Mouse (Mus musculus): ENCODE measurements around the gene Pan3. TPM values are rescaled to one million over a fixed set of nuclear protein-coding genes. Genes with fewer than 3 reads are reported as not detected.

The Pan3 gene
- polyA plus RNA-seq, 1 experiment from 2014 or later: 61.5 TPM

DNA sequence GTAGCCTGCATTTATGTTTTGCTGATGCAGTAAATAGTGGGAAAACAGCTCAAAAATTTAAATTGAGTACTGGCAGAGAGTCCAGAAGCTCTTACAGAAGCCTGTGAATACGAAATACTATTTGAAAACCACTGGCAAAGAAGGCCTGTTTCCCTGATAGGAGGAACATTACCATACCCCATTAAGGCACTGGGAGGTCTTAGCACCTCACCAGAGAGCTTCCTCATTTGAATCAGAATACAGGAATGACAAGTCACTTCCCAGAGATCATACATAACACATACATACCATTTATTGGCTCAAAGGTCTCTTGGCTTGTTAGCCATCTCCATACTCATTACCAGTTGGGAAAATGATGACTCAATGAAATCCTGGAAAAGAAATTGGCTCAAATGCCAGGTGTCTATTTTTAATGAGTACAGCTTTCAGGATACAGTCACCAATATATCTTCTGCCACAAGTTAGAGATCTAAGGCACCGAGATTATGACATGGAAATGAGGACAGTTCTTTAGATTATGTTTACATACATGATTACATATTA, 71.6 kb downstream of the Pan3 start:
- Histone ChIP-seq H3K9ac (ENCODE audit: low read length) (no peak overlapping the region), H3K9me3 (replicated peaks; ENCODE audit: control insufficient read depth, low read length) (no peaks in the 10 kb centered on the region), H3K36me3 (ENCODE audit: control insufficient read depth, insufficient read depth, low read length) (no peaks in the 10 kb centered on the region), H3K4me3 (replicated peaks; ENCODE audit: low read length) (no peak overlapping the region), H3K4me2 (ENCODE audit: low read depth, low read length) (no peak overlapping the region), H3K4me1 (ENCODE audit: control insufficient read depth, insufficient read depth, low read length) (no peaks in the 10 kb centered on the region), H3K27ac (ENCODE audit: low read length) (no peak overlapping the region), H3K27me3 (ENCODE audit: control insufficient read depth, insufficient read depth, low read length) (no peaks in the 10 kb centered on the region)
- 79% methylated on average over 2 of the region's 2 CpGs for WGBS
- ATAC-seq (ENCODE audit: insufficient read depth, low FRiP score): no peak

DNA sequence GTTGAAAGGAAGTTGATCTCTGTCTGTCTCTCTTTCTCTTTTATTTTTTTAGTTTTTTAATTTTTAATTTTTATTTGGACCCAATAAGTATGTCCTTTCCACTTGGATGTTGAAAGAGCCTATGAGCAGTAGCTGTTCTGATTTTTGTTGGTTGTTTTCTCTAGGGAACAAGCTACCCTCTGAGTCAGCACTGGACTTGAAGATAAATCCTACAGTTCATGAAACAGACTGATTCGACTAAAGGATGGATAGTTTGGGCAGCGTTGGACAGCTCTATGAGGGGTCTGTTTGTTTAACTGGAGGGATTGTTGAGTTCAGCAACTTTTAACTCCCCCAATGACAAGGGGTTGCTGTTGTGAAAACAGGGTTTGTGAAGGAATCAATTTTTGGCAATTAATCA, 73.0 kb downstream of the Pan3 start:
- H3K27ac ChIP-seq (ENCODE audit: low read length): no peak overlapping the region
- no peak overlapping the region for H3K4me3 ChIP-seq (replicated peaks; ENCODE audit: low read length)
- ATAC-seq (ENCODE audit: insufficient read depth, low FRiP score): no peak
- H3K9ac ChIP-seq (ENCODE audit: low read length): no peak overlapping the region
- H3K9me3 ChIP-seq (replicated peaks; ENCODE audit: control insufficient read depth, low read length): no peaks in the 10 kb centered on the region
- H3K27me3 ChIP-seq (ENCODE audit: control insufficient read depth, insufficient read depth, low read length): no peaks in the 10 kb centered on the region
- H3K36me3 ChIP-seq (ENCODE audit: control insufficient read depth, insufficient read depth, low read length): no peaks in the 10 kb centered on the region
- WGBS: 63% methylated on average over 2 of the region's 2 CpGs
- H3K4me2 ChIP-seq (ENCODE audit: low read depth, low read length): no peak overlapping the region
- no peaks in the 10 kb centered on the region for H3K4me1 ChIP-seq (ENCODE audit: control insufficient read depth, insufficient read depth, low read length)

DNA sequence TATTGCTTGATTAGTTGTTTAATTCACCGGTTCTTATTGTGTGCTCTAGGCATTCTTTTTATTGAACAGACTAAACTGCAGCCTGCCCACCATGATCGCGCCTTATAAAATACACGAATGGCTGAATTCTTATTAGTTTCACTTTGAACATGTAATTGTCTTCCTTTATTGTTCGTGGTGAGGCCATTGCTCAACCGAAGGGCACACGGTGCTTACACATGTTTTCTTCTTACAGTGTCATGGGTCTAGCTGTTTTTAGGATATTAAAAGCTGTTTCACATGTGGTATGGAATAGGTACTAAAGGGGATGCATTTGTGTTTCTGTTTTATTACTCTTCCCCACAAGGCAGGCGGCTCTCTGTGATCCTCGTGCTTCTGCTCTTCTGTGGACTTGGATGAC, 81.4 kb downstream of the Pan3 start:
- no peak for ATAC-seq (ENCODE audit: insufficient read depth, low FRiP score)

DNA sequence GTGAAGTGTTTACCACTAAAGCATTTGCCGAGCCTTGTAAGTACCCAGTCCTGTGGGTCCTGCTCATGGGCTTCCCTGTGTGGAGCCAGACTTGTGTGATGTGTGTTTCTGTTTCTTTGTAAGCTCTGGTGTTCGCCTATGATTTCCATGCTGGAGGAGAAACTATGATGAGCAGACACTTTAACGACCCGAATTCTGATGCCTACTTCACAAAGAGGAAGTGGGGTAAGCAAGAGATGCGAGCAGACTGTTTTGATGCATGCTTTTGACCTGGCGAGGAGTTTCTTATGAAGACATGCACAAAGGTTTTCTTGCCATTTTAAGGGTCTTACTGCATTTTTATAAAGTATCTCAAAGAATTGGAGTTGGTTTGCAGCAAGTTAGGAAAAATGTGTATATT, 97.0 kb downstream of the Pan3 start:
- H3K9me3 ChIP-seq (replicated peaks; ENCODE audit: control insufficient read depth, low read length): no peaks in the 10 kb centered on the region
- H3K4me2 ChIP-seq (ENCODE audit: low read depth, low read length): no peak overlapping the region
- 88% methylated on average over 6 of the region's 6 CpGs for WGBS
- H3K27me3 ChIP-seq (ENCODE audit: control insufficient read depth, insufficient read depth, low read length): no peaks in the 10 kb centered on the region
- H3K4me1 ChIP-seq (ENCODE audit: control insufficient read depth, insufficient read depth, low read length): no peaks in the 10 kb centered on the region
- peaks cover 12% of the 10 kb centered on the region; the same call in 1 of the 2 replicates for H3K36me3 ChIP-seq (ENCODE audit: control insufficient read depth, insufficient read depth, low read length)
- no peak overlapping the region for H3K27ac ChIP-seq (ENCODE audit: low read length)
- ATAC-seq (ENCODE audit: insufficient read depth, low FRiP score): no peak
- H3K9ac ChIP-seq (ENCODE audit: low read length): no peak overlapping the region
- no peak overlapping the region for H3K4me3 ChIP-seq (replicated peaks; ENCODE audit: low read length)

More for the DNA sequence above, 81.4 kb downstream of the Pan3 start:
- Histone ChIP-seq H3K27ac (ENCODE audit: low read length) (no peak overlapping the region), H3K9ac (ENCODE audit: low read length) (no peak overlapping the region), H3K4me1 (ENCODE audit: control insufficient read depth, insufficient read depth, low read length) (no peaks in the 10 kb centered on the region), H3K9me3 (replicated peaks; ENCODE audit: control insufficient read depth, low read length) (no peaks in the 10 kb centered on the region), H3K27me3 (ENCODE audit: control insufficient read depth, insufficient read depth, low read length) (no peaks in the 10 kb centered on the region), H3K36me3 (ENCODE audit: control insufficient read depth, insufficient read depth, low read length) (no peaks in the 10 kb centered on the region), H3K4me2 (ENCODE audit: low read depth, low read length) (no peak overlapping the region), H3K4me3 (replicated peaks; ENCODE audit: low read length) (no peak overlapping the region)
- WGBS: 90% methylated on average over 9 of the region's 9 CpGs

DNA sequence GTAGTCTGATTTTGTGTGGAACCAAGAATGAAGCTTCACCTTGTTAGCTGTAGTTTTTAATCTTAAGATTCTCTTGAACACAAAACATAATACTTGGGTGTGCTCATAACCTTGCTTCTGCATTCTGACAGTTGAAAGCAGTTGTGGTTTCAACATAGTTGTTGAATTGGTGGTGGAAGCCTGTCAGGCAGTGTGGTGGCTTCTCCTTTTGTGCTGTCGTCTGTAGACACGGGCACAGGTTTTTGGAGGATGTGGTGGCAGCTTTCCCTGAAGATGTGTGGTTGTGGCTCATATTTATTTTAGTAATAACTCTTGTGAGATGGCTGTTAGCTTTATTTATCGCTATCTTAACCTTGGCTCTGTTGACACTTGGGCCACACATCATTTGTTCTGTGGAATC, 97.8 kb downstream of the Pan3 start:
- Histone ChIP-seq H3K27me3 (ENCODE audit: control insufficient read depth, insufficient read depth, low read length) (no peaks in the 10 kb centered on the region), H3K4me1 (ENCODE audit: control insufficient read depth, insufficient read depth, low read length) (no peaks in the 10 kb centered on the region), H3K4me2 (ENCODE audit: low read depth, low read length) (no peak overlapping the region), H3K27ac (ENCODE audit: low read length) (no peak overlapping the region), H3K4me3 (replicated peaks; ENCODE audit: low read length) (no peak overlapping the region), H3K36me3 (ENCODE audit: control insufficient read depth, insufficient read depth, low read length) (peaks cover 7% of the 10 kb centered on the region; the same call in 1 of the 2 replicates), H3K9ac (ENCODE audit: low read length) (no peak overlapping the region), H3K9me3 (replicated peaks; ENCODE audit: control insufficient read depth, low read length) (no peaks in the 10 kb centered on the region)
- WGBS: 76% methylated on average over 3 of the region's 3 CpGs
- no peak for ATAC-seq (ENCODE audit: insufficient read depth, low FRiP score)

DNA sequence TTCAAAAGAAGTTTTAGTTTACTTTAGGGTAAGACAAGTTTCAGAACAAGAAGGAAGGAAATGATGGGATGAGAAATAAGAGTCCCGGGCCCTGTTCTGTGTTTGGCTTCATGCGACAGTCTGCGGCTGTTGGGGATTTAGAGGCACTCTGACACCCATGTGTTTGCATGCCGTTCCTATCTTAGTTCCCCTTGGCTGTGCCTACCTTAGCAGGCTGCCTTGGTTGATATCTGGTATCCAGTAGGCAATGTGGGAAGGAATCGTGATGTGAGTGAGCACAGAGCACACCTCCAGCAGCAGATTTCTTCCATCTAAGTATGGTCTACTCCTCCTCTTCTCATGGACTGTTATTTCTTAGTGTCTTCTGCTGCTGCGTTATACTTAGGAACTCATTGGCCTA, 102.1 kb downstream of the Pan3 start:
- WGBS: 79% methylated on average over 6 of the region's 6 CpGs
- Histone ChIP-seq H3K9me3 (replicated peaks; ENCODE audit: control insufficient read depth, low read length) (no peaks in the 10 kb centered on the region), H3K27ac (ENCODE audit: low read length) (no peak overlapping the region), H3K27me3 (ENCODE audit: control insufficient read depth, insufficient read depth, low read length) (no peaks in the 10 kb centered on the region), H3K4me3 (replicated peaks; ENCODE audit: low read length) (no peak overlapping the region), H3K4me1 (ENCODE audit: control insufficient read depth, insufficient read depth, low read length) (no peaks in the 10 kb centered on the region), H3K4me2 (ENCODE audit: low read depth, low read length) (no peak overlapping the region), H3K36me3 (ENCODE audit: control insufficient read depth, insufficient read depth, low read length) (no peaks in the 10 kb centered on the region; the same call in 1 of the 2 replicates), H3K9ac (ENCODE audit: low read length) (no peak overlapping the region)
- ATAC-seq (ENCODE audit: insufficient read depth, low FRiP score): no peak

DNA sequence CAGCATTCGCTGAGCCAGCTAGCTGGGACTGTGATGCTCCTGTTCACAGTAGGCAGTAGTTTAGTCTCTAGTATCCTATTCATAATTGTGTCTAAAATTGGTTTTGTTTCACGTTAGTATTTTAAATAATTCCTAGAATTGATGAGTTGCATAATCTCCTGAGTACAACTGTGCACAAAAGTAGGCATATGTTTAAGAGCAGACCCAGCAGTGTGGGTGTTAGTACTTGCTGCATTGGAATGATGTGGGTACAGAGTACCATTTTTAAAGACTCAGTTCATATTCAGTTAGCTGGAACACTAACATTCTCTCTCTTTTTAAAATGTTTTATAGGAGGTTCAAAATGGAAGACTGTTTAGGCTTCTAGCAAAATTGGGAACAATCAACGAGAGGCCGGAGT, 109.4 kb downstream of the Pan3 start:
- H3K4me1 ChIP-seq (ENCODE audit: control insufficient read depth, insufficient read depth, low read length): no peaks in the 10 kb centered on the region
- no peak for ATAC-seq (ENCODE audit: insufficient read depth, low FRiP score)
- no peak overlapping the region for H3K9ac ChIP-seq (ENCODE audit: low read length)
- H3K9me3 ChIP-seq (replicated peaks; ENCODE audit: control insufficient read depth, low read length): no peaks in the 10 kb centered on the region
- no peak overlapping the region for H3K4me3 ChIP-seq (replicated peaks; ENCODE audit: low read length)
- no peak overlapping the region for H3K27ac ChIP-seq (ENCODE audit: low read length)
- H3K27me3 ChIP-seq (ENCODE audit: control insufficient read depth, insufficient read depth, low read length): no peaks in the 10 kb centered on the region
- H3K4me2 ChIP-seq (ENCODE audit: low read depth, low read length): no peak overlapping the region
- no peaks in the 10 kb centered on the region; the same call in 1 of the 2 replicates for H3K36me3 ChIP-seq (ENCODE audit: control insufficient read depth, insufficient read depth, low read length)
- 93% methylated on average over 4 of the region's 4 CpGs for WGBS

DNA sequence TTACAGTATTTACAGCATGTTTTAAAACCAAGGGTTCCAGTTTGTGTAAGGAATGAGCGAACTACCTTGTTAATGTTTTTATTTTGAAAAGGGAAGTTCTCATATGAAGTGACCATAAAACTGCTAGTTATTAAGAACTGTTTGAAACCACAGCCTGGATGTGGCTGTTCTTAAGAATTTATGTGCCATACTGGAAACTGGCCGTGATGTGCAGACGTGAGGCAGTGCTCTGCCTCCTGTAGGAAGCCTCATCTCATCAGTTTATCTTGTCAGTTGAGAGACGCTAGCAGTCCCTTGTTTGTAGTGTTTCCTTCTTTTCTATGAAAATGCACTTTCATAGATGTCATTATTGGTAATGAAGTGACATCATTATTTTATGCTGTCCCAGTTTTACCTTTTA, 109.9 kb downstream of the Pan3 start:
- WGBS: 90% methylated on average over 4 of the region's 4 CpGs
- Histone ChIP-seq H3K9ac (ENCODE audit: low read length) (no peak overlapping the region), H3K9me3 (replicated peaks; ENCODE audit: control insufficient read depth, low read length) (no peaks in the 10 kb centered on the region), H3K4me1 (ENCODE audit: control insufficient read depth, insufficient read depth, low read length) (no peaks in the 10 kb centered on the region), H3K4me2 (ENCODE audit: low read depth, low read length) (no peak overlapping the region), H3K4me3 (replicated peaks; ENCODE audit: low read length) (no peak overlapping the region), H3K36me3 (ENCODE audit: control insufficient read depth, insufficient read depth, low read length) (no peaks in the 10 kb centered on the region; the same call in 1 of the 2 replicates), H3K27ac (ENCODE audit: low read length) (no peak overlapping the region), H3K27me3 (ENCODE audit: control insufficient read depth, insufficient read depth, low read length) (no peaks in the 10 kb centered on the region)
- ATAC-seq (ENCODE audit: insufficient read depth, low FRiP score): no peak

DNA sequence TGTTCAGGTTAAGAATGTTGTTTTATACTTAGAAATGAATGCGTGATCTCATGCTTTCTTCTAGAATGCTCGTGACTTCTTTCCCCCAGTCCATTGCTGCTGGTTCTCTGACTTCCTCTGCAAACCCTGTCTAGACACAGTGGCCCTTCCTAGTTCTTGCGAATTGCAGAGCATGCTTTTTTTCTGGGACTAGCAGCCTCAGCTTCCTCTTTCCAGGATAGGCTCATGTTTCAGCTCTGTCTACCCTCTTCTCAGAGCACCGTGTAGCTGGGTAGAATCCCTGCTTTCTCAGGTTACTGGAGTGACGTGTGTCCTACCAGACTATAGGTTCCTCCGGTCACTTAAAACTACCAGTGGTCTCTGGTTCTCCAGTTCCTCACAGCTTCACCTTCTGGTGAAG, 112.3 kb downstream of the Pan3 start:
- WGBS: 74% methylated on average over 6 of the region's 6 CpGs
- Histone ChIP-seq H3K36me3 (ENCODE audit: control insufficient read depth, insufficient read depth, low read length) (peaks cover 4% of the 10 kb centered on the region; the same call in 1 of the 2 replicates), H3K9ac (ENCODE audit: low read length) (no peak overlapping the region), H3K4me3 (replicated peaks; ENCODE audit: low read length) (no peak overlapping the region), H3K4me1 (ENCODE audit: control insufficient read depth, insufficient read depth, low read length) (no peaks in the 10 kb centered on the region), H3K4me2 (ENCODE audit: low read depth, low read length) (no peak overlapping the region), H3K27me3 (ENCODE audit: control insufficient read depth, insufficient read depth, low read length) (no peaks in the 10 kb centered on the region), H3K27ac (ENCODE audit: low read length) (no peak overlapping the region), H3K9me3 (replicated peaks; ENCODE audit: control insufficient read depth, low read length) (no peaks in the 10 kb centered on the region)
- ATAC-seq (ENCODE audit: insufficient read depth, low FRiP score): no peak
